Mouse (Mus musculus): ENCODE results near the gene Olfr1362.

Gene Olfr1362

DNA sequence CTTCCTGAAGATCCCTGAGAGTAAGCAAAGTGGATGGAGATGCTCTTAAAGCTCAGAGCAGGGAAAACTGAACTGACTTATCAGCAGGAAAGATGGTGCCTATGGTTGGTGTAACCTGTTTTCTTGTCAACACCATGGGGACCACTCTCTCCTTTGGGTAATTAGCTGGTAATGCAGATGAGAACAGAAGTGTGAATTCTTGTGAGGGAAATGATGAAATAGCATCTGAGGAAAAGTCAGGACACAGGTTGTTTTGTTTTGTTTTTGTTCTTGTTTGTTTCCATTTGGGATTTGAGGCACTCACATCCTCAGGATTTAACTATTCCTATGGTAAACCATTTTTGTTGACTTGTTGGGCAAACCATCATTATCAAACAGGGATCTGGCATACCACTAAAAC, at the start of gene Olfr1362:
Olfr1362 (minus strand) TSS at position 101 of the 400 bp plus-strand sequence.
- no peak for DNase-seq

DNA sequence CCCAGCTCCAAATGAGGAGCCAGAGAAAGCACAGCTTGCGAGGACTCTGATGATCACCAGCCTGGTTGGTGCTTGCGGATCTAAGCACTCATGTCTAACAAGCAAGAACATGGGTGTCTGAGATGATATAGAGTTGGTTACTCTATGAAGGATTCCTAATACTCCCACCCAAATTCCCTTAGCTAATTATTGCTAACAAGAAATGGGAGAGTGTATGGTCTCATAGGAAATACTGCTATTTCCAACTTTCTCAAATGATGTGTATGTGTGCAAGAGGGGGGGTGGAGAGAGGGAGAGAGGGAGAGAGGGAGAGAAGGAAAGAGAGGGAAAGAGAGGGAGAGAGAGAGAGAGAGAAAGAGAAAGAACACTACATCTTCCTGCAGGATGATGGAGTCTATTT, 49.5 kb upstream of the Olfr1362 start, which contains the start of gene Olfr1361:
Olfr1361 (minus strand) TSS at position 101 of the 400 bp plus-strand sequence.
- no peak for DNase-seq

GRCm38 (mm10) chr13:21642418-21642817, 28.6 kb upstream of the Olfr1362 start, which contains the start of gene Olfr11:
Gene Olfr11 (minus strand): TSS chr13:21642518.
- DNase-seq, result no peak

- DNase-seq, result no peak
Observed at GRCm38 (mm10) chr13:21591618-21592017, 22.2 kb downstream of the Olfr1362 start.

GRCm38 (mm10) chr13:21581659-21582058, 32.2 kb downstream of the Olfr1362 start, which contains the start of gene Olfr1364:
Gene Olfr1364 (minus strand): TSS chr13:21581759.
- DNase-seq, result no peak
